Mouse (Mus musculus) intestine, embryonic 16.5 days (tissue): Measurements from ENCODE around the gene Fbxo9. TPM values are rescaled to one million over a fixed set of nuclear protein-coding genes. Genes with fewer than 3 reads are reported as not detected.
A peak's percentile ranks its signal among the peaks of the same experiment; 100 is the strongest.

ENCODE experiments used
- ATAC-seq: fragments of 200-750 bp; cut with Nextera tagmentation; 2 replicates; pipeline ENCODE4 v1.8.0; 2017; ENCODE audit warnings: moderate TSS enrichment, moderate library complexity
- H3K27ac ChIP-seq: fragments of 300-500 bp; sonication (generic); 2 replicates; pipeline ENCODE4 v1.5.1; 2014; ENCODE audit warnings: mild to moderate bottlenecking, low read length
- H3K27me3 ChIP-seq: fragments of 300-500 bp; sonication (generic); replicated peaks from 2 replicates; pipeline ENCODE4 v1.6.1; 2014; ENCODE audit warnings: low read length, control low read depth, mixed read lengths; ENCODE audit not compliant: control insufficient read depth, insufficient read depth
- H3K36me3 ChIP-seq: fragments of 300-500 bp; sonication (generic); 2 replicates; pipeline ENCODE4 v1.6.1; 2014; ENCODE audit warnings: low read length, control low read depth; ENCODE audit not compliant: control insufficient read depth, insufficient read depth
- H3K4me1 ChIP-seq: fragments of 300-500 bp; sonication (generic); 2 replicates; pipeline ENCODE4 v1.6.1; 2014; ENCODE audit warnings: low read length, control low read depth, mixed read lengths; ENCODE audit not compliant: control insufficient read depth, insufficient read depth
- H3K4me2 ChIP-seq: fragments of 300-500 bp; sonication (generic); 2 replicates; pipeline ENCODE4 v1.6.1; 2014; ENCODE audit warnings: low read depth, low read length, control low read depth
- H3K4me3 ChIP-seq: fragments of 300-500 bp; sonication (generic); 2 replicates; pipeline ENCODE4 v1.5.1; 2014; ENCODE audit warnings: mild to moderate bottlenecking, low read length
- H3K9ac ChIP-seq: fragments of 300-500 bp; sonication (generic); 2 replicates; pipeline ENCODE4 v1.6.1; 2014; ENCODE audit warnings: low read depth, low read length
- H3K9me3 ChIP-seq: fragments of 300-500 bp; sonication (generic); 2 replicates; pipeline ENCODE4 v1.6.1; 2016; ENCODE audit warnings: low read length, control low read depth; ENCODE audit not compliant: control insufficient read depth
- WGBS: fragments of 180-500 bp; shearing (Covaris S2); extraction: QIAGEN DNeasy Blood & Tissue Kit; methylation state at CpG from one replicate; pipeline ENCODE4 v1.1.7; 2014; 5-methylcytosine and 5-hydroxymethylcytosine counted together
- polyA plus RNA-seq: library from polyadenylated mRNA; unstranded; fragments of >200 nt; fragmentation: Nextera tagmentation; extraction: Ambion mirVana; gene quantifications from 2 replicates; pipeline ENCODE4 v1.2.1, GENCODE M21; 2015

Gene Fbxo9
- polyA plus RNA-seq, 1 experiment from 2014 or later, result 39.8 TPM

GRCm38 (mm10) chr9:78112770-78113537, 4.1 kb upstream of the Fbxo9 start:
- Histone ChIP-seq H3K4me2 (peak overlapping the region; percentile 65), H3K27me3 (no peaks in the 10 kb centered on the region), H3K36me3 (no peaks in the 10 kb centered on the region), H3K9ac (peak overlapping the region; percentile 97), H3K4me1 (peaks cover 9% of the 10 kb centered on the region), H3K4me3 (peak overlapping the region; percentile 89), H3K9me3 (no peaks in the 10 kb centered on the region), H3K27ac (peak overlapping the region; percentile 86)
- WGBS, result 1% methylated on average over 47 of the region's 47 CpGs
- ATAC-seq, result peak; percentile 61

- WGBS, result 69% methylated on average over 2 of the region's 2 CpGs
- no peaks in the 10 kb centered on the region for H3K9me3 ChIP-seq
Observed at GRCm38 (mm10) chr9:78111456-78111855, 2.6 kb upstream of the Fbxo9 start.

GRCm38 (mm10) chr9:78109656-78110055, 791 bp upstream of the Fbxo9 start:
- peak overlapping the region; percentile 59 for H3K4me2 ChIP-seq
- H3K9ac ChIP-seq, result no peak overlapping the region; the same call in 1 of the 2 replicates
- no peak for ATAC-seq

More at GRCm38 (mm10) chr9:78111456-78111855, 2.6 kb upstream of the Fbxo9 start:
- Histone ChIP-seq H3K27me3 (no peaks in the 10 kb centered on the region), H3K27ac (no peak overlapping the region), H3K4me3 (no peak overlapping the region), H3K4me2 (no peak overlapping the region), H3K4me1 (peaks cover 17% of the 10 kb centered on the region), H3K9ac (no peak overlapping the region), H3K36me3 (no peaks in the 10 kb centered on the region)
- ATAC-seq, result no peak

GRCm38 (mm10) chr9:78107912-78108795, 711 bp downstream of the Fbxo9 start:
- H3K4me1 ChIP-seq, result peaks cover 19% of the 10 kb centered on the region
- WGBS, result under 1% methylated on average over 88 of the region's 88 CpGs
- H3K27me3 ChIP-seq, result no peaks in the 10 kb centered on the region
- no peaks in the 10 kb centered on the region for H3K36me3 ChIP-seq
- H3K4me2 ChIP-seq, result peak overlapping the region; percentile 73
- H3K4me3 ChIP-seq, result peak overlapping the region; percentile 96
- H3K9me3 ChIP-seq, result no peaks in the 10 kb centered on the region
- ATAC-seq, result peak; percentile 79
- peak overlapping the region; percentile 98 for H3K9ac ChIP-seq
- H3K27ac ChIP-seq, result peak overlapping the region; percentile 98

More at GRCm38 (mm10) chr9:78109656-78110055, 791 bp upstream of the Fbxo9 start:
- 41% methylated on average over 5 of the region's 5 CpGs for WGBS
- Histone ChIP-seq H3K27me3 (no peaks in the 10 kb centered on the region), H3K27ac (no peak overlapping the region), H3K36me3 (no peaks in the 10 kb centered on the region), H3K4me1 (peaks cover 20% of the 10 kb centered on the region), H3K4me3 (peak overlapping the region; percentile 96), H3K9me3 (no peaks in the 10 kb centered on the region)

DNA sequence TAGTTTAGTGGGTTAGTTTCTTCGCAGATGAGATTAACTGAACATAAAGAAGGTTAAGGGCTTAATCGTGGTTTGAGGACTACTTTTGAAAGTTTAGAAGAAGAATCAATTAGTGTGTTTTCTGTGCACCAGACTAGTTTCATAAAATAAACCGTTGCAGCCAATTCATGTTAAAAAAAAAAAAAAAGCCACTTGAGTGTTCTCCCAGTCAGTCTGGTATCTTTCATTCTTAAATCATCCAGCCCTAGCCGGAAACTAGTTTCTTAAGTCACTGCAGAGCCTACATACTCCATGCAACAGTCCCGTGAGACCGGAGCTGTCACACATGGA, 1.3 kb downstream of the Fbxo9 start:
- Histone ChIP-seq H3K27me3 (no peaks in the 10 kb centered on the region), H3K4me3 (peak overlapping the region; percentile 96), H3K4me1 (peaks cover 19% of the 10 kb centered on the region), H3K27ac (peak overlapping the region; percentile 98), H3K36me3 (no peaks in the 10 kb centered on the region), H3K4me2 (peak overlapping the region; percentile 73), H3K9ac (peak overlapping the region; percentile 98), H3K9me3 (no peaks in the 10 kb centered on the region)
- no peak; the same call in 1 of the 2 replicates for ATAC-seq
- WGBS, result 16% methylated on average over 6 of the region's 6 CpGs

DNA sequence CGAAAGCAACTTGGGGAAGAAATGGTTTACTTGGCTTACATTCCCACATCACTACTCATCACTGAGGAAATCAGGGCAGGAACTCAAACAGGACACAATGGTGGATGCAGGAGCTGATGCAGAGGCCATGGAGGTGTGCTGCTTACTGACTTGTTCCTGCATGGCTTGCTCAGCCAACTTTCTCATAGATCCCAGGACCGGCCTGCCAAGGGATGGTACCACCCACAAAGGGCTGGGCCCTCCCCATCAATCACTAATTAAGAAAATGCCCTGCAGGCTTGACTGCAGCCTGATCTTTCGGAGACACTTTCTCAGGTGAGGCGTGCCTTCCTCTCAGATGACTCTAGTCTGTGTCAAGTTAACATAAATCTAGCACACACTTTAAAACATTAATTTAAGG, 2.0 kb downstream of the Fbxo9 start:
- H3K4me2 ChIP-seq, result 0 out of 2 replicates have a peak overlapping the region, but pooled peaks have one; percentile 73
- no peak overlapping the region for H3K4me3 ChIP-seq
- H3K9ac ChIP-seq, result no peak overlapping the region
- 79% methylated on average over 4 of the region's 4 CpGs for WGBS
- no peak overlapping the region for H3K27ac ChIP-seq
- no peaks in the 10 kb centered on the region for H3K36me3 ChIP-seq
- H3K4me1 ChIP-seq, result peaks cover 19% of the 10 kb centered on the region
- no peaks in the 10 kb centered on the region for H3K9me3 ChIP-seq
- H3K27me3 ChIP-seq, result no peaks in the 10 kb centered on the region
- no peak for ATAC-seq

DNA sequence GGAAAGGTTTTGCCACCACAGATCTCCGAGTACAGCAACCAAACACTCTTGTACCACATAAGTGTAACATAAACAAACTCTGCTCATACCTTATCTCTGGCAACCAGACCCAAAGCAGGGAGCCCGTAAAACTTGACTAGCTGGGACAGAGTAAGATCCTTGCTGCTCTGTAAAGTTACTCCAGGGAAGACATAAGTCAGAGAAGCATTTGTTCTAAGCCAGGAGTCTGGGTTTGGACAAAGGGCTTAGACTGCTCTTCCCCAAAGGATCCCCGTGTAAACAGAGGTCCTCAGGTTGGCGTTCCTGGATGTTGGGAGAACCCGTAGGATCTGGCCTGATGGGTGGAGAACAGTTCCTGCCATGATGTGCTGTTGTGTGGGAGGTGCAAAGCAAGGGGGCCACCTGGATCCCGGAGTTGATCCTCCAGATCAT, 3.3 kb downstream of the Fbxo9 start:
- ATAC-seq, result no peak
- Histone ChIP-seq H3K36me3 (no peaks in the 10 kb centered on the region), H3K4me1 (peaks cover 19% of the 10 kb centered on the region), H3K4me2 (peak overlapping the region; percentile 22), H3K9me3 (no peaks in the 10 kb centered on the region), H3K27ac (peak overlapping the region; percentile 68), H3K27me3 (no peaks in the 10 kb centered on the region), H3K9ac (peak overlapping the region; percentile 39; the same call in 1 of the 2 replicates), H3K4me3 (no peak overlapping the region)
- WGBS, result 57% methylated on average over 6 of the region's 6 CpGs

- H3K9me3 ChIP-seq, result no peaks in the 10 kb centered on the region
- ATAC-seq, result peak; percentile 8; the same call in 1 of the 2 replicates
- peak overlapping the region; percentile 75 for H3K27ac ChIP-seq
- peaks cover 3% of the 10 kb centered on the region; the same call in 1 of the 2 replicates for H3K36me3 ChIP-seq
- H3K9ac ChIP-seq, result no peak overlapping the region
- peaks cover 19% of the 10 kb centered on the region for H3K4me1 ChIP-seq
- no peak overlapping the region for H3K4me3 ChIP-seq
- H3K27me3 ChIP-seq, result no peaks in the 10 kb centered on the region
- peak overlapping the region; percentile 31; the same call in 1 of the 2 replicates for H3K4me2 ChIP-seq
- 68% methylated on average over 6 of the region's 6 CpGs for WGBS
Observed at GRCm38 (mm10) chr9:78104973-78105372, 3.9 kb downstream of the Fbxo9 start.

DNA sequence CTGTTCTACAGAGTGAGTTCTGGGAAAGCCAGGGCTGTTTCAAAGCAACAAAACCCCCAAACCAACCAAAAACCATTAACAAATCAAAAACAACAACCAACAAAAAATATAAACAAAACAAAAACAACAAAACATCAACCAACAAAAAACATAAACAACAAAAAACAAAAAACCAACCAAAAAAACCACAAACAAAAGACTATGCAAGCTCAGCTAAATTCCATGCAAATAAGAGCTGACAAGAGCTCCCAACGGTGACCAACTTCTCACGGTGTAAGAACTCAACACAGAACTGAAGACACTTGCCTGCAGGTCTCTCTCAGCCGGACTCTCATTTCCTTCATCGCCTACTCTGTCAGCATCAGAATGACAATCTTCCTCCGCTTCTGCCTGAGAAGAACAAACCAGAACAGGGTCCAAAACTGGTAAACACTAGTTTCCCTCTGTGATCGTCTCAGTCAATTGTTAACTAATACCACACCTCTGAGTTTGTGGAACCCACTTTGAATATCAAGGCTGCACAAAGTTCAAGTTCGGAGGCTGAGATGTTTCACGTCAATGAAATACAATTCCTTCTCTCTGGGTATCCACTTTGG, 4.8 kb downstream of the Fbxo9 start:
- peak overlapping the region; percentile 75 for H3K27ac ChIP-seq
- WGBS, result 78% methylated on average over 8 of the region's 8 CpGs

More for the DNA sequence above, 4.8 kb downstream of the Fbxo9 start:
- no peak for ATAC-seq
- H3K9ac ChIP-seq, result no peak overlapping the region
- H3K4me2 ChIP-seq, result peak overlapping the region; percentile 31; the same call in 1 of the 2 replicates
- peaks cover 19% of the 10 kb centered on the region for H3K4me1 ChIP-seq
- no peaks in the 10 kb centered on the region for H3K9me3 ChIP-seq
- H3K27me3 ChIP-seq, result no peaks in the 10 kb centered on the region
- H3K4me3 ChIP-seq, result no peak overlapping the region; the same call in 1 of the 2 replicates
- peaks cover 6% of the 10 kb centered on the region for H3K36me3 ChIP-seq
